Mouse (Mus musculus): Measurements from ENCODE around the gene Ms4a13.
"Not testable (repeated sequence)": the region's sequence is repeated elsewhere in the genome, so short reads cannot be mapped to it uniquely, and the experiment has no call there.

Gene Ms4a13

DNA sequence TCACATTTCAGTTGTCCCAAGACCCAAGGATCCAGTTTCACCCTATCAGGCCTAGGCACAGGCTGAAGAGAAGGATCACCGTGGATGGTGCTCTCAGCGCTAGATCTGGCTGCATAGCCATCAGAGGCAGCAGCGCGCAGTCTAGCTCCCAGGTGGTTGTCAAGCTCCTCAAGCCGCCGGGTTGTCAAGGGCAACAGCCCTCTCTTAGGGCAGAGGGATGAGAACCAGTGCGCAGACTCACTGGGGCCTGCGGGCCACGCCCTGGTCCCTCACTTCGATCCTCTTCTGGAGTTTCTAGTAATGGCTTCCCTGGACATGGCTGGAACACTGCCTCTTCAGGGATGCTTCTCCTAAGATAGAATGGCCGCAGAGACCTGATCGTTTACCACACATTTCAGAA is at the start of gene Ms4a13:
Ms4a13 (minus strand) TSS at position 192 of the 400 bp plus-strand sequence.
- no peak for DNase-seq (ENCODE audit: low spot score)

DNA sequence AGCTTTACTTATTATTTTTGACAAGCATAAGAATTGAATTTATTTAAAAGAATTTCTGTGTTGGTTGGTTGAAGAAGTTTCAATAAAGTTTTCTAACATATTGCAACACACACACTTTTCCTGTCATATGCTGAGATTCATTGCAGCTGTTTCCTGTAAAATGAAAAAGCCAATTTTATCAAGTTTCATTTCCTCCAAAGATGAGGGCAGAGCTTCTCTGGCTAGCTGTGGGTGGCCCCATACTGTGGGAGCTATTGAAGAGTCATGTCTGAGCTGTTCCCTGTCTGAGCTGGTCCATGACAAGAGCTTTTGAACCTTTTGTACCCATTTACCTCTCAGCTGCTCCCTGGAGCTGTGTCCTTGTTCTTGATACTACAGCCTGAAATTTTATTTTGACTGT is 47.7 kb upstream of the Ms4a13 start:
- DNase-seq (ENCODE audit: low spot score), result peak; percentile 30

DNA sequence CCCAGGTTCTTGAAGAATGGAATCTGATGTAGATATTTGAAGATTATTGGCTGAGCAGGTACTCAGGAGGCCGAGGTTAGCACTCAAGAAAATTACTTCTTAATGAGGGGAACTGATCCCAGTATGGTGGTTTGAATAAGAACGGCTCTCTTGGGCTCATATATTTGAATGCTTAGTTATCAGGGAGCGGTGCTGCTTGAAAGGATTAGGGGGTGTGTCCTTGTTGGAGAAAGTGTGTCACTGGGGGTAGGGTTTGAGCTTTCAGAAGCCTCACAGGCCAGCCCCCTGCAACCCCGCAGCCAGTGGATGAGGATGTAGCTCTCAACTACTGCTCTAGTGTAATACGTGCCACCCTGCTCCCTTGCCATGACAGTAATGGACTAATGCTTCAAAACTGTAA is 46.0 kb upstream of the Ms4a13 start:
- DNase-seq (ENCODE audit: low spot score), result no peak

DNA sequence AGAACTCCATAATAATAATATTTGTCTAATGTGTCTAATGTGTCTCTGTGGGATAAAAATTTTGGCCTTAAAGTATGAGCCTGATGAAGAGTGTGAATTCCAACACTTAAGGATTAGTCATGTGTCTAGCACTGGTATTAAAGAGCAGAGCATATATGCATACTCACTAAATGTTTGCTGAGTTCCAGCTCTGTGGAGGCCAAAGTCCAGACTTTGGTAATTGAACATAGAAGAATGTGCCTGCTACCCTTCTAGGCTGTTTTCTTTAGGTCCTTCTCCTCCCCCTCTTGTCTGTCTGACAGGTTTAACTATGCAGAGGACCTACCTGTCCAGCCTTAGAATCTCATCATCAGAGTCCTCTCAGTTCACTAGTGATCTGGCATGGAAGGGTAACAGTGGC is 39.3 kb upstream of the Ms4a13 start:
- no peak for DNase-seq (ENCODE audit: low spot score)

DNA sequence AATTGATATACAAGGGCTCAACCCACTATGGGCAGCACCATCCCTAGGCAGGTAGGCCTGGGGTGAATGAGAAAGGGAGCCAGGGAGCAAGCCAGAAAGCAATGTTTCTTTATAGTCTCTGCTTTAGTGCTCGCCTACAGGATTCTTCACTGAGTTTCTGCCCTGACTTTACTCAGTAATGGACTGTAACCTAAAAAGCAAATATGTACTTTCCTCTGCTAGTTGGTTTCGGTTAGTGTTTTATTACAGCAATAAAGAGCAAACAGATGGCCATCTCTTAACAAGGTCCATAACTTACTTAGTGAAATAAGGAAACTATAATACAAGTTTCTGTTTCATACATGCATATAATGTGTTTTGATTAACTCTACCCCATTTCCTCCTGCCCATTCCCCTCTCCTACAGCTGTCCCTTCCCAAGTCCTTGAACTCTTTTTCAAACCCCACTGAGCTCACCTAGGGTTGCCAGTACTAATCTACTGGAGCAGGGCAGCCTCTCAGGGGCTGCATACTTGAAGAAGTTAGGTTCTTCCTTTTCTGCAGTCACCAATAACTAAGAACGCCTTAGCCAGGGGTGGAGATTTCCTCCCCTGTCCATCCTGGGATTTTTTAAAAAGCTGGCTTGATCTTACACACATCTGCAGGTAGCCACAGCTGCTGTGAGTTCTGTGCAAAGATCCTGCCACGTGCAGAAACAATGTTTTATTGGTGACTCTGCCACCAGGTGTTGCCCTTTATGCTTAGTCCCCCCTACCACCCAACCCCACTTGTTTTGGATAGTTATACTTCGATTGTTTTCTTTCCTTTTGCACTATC is 38.6 kb upstream of the Ms4a13 start:
- DNase-seq (ENCODE audit: low spot score), result no peak

DNA sequence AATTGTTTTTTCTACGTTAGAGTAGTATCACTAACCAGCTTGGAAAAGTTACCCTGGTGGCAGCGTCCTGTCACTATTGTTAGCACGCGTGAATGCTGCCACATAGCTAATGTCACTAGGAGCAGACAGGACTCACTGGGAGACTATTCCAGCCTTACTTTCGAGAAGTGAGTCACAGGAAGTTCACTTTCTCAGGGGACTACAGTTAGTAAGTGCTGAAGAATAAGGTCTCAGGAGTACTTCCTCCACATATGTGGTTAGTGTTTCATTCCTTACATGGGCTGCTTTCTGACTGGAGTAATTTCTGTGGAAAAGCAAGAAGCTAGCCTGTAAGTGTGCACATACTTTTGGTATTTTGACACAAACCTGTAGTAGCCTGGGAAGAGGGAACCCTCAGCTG is 37.7 kb upstream of the Ms4a13 start:
- no peak for DNase-seq (ENCODE audit: low spot score)

DNA sequence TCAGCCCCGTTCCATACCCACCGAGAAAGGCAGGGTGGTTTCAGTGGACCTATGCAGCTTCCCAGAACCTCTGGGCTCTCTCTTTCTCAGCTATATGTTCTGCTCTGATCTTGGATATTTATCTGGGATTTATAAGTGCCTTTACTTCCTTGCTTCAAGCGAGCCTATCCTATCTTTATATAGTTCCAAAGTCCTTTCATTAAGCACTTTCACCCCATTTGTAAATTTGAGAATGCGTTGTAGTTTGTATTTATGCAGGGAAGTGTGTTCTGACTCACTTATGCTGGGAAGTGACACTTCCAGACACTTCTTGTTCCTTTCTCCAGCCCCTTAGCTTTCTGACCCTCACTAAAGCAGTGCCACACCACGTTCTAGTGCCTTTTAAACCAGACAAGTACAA is 35.8 kb upstream of the Ms4a13 start, which contains the start of gene Ms4a12:
Ms4a12 (minus strand) TSS at position 101 of the 400 bp plus-strand sequence.
- DNase-seq (ENCODE audit: low spot score), result no peak

DNA sequence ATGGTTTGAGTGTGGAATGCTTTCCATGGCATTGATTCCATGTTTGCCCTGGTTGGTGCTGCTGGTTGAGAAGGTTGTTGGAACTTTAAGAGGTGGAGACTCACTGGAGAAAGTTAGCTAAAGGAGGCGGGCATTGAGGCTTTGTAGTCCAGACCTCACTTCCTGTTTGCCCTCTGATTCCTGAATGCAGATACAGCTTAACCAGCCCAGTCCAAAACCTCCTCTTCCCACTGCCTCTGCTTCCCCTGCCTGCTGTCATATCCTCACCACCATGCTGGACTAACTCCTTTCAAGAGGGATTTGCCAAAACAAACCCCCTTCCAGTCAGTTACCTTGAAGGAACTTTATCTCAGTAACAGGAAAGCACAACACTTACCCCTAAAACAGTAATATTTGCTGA is 4.0 kb downstream of the Ms4a13 start:
- DNase-seq (ENCODE audit: low spot score), result no peak

DNA sequence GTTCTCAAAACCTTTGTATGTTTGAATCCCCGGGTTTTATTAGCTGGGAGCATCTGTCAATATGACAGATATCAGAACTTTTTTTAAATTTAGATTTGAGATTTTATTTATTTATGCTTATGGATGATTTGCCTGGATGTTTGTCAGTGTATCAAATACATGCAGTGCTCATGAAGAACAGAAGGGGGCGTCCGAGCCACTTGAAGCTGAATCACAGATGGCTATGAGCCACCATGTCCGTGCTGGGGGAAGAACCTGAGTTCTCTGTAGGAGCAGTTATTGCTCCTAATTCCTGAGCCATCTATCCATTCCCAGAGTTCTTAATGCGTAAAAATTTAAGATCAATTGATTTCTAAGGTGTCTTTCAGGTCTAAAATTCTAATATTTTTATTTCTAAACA is 12.4 kb downstream of the Ms4a13 start:
- DNase-seq (ENCODE audit: low spot score), result peak; percentile 20

DNA sequence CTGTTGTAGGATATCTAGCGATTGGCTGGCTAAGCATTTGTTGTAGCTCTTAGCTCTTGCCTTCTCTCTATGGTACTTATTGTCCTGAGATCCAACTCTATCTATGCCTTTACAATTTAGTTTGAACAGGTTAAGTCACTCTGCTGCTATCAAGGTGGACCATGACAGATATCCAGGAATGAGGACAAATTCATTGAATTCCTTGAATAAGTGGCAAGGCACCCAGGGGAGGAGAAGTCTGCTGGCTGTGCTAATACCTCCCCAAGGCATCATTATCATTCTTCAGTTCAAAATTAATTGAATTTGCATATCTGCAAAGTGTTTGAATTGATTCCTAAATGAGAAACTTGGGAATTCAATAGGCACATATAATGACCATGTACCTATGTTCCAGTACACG is 19.1 kb downstream of the Ms4a13 start:
- no peak for DNase-seq (ENCODE audit: low spot score)

DNA sequence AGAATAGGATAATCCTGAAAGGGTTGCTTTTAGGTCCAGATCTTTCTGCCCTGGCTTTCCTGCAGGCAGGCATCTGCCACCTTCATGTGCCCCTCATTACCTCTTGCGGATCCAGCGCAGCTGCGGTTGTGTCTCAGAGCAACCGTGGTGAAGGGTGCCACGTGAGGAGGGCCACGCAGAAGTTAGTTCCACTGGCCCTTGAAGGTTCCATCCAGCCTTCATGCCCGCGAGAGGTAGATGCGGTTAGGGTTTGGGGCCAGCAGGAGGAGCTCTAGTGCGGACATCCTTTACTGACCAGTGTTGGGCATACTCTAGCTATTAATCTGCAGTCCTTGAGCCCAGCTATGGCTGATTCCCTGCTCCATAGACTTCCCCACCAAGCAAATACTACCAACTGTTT is 31.4 kb downstream of the Ms4a13 start, which contains the start of gene 1700025F22Rik:
1700025F22Rik (minus strand) TSS at position 149 of the 400 bp plus-strand sequence.
- DNase-seq (ENCODE audit: low spot score), result peak; percentile 14

DNA sequence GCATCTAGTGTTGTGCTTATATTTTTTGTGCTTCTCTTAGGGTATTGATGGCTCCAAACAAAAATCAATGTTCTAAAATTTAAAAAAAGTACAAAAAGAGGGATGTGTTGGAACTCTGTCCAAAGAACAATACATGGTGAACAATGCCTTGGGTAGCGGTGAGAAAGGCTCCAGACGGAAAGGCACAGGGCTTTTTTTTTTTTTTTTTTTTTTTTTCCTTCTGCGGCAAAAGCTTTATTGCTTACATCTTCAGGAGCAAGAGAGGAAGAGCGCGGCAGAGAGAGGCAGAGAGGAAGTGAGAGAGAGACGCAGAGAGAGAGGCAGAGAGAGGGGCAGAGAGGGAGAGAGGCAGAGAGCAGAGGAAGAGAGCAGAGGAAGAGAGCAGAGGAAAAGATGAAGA is 38.6 kb downstream of the Ms4a13 start:
- DNase-seq (ENCODE audit: low spot score), result not testable (repeated sequence)

DNA sequence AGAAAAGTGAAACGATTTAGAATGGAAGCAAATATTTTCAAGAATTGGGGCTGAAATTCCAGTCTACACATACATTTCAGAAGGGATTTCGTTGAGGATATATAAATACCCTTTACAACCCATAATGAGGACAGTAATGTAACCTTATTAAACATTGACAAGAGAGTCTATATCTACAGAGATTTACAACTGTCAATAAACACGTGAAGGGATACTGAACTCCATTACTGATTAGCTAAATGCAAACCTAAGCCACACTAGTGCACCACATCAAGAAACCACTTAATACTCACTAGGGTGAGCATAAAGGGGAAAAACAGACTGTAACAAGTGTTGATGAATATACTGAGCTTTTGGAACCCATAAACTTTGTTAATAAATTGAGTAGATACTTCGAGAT is 61.2 kb downstream of the Ms4a13 start:
- DNase-seq (ENCODE audit: low spot score), result no peak

DNA sequence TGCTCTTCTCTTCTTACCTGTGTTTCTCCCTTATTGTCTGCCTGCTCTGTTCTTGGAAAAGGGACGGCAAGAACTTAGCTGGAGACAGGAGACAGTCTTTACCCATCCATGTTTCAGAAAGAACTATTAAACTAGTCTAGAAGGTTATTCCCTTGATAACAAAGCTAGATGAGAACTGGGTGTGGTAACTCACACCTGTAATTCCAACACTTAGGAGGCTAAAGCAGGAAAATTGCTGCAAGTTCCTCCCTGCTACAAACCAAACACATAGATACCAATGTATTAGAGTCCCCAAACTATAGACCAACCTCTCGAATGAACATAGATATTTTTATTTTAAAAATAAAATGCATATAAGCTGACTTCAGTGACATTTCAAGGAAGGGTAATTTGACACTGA is 61.7 kb downstream of the Ms4a13 start:
- no peak for DNase-seq (ENCODE audit: low spot score)

DNA sequence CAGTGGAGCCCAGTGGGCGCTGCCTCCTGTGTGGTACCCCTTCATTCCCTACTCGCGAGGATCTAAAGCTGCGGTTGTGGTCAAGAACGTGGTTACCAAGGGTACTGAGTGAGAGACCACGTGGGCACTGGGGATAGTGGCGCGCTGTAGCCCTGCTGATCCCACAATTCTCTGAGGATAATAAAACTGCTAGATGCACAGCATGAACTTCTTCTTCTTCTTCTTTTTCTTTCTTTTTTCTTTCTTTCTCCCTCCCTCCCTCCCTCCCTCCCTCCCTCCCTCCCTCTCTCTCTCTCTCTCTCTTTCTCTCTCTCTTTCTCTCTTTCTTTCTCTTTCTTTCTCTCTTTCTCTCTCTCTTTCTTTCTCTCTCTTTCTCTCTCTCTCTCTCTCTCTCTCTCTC is 65.8 kb downstream of the Ms4a13 start, which contains the start of gene 1700017D01Rik:
1700017D01Rik (minus strand) TSS at position 101 of the 400 bp plus-strand sequence.
- DNase-seq (ENCODE audit: low spot score), result not testable (repeated sequence)

DNA sequence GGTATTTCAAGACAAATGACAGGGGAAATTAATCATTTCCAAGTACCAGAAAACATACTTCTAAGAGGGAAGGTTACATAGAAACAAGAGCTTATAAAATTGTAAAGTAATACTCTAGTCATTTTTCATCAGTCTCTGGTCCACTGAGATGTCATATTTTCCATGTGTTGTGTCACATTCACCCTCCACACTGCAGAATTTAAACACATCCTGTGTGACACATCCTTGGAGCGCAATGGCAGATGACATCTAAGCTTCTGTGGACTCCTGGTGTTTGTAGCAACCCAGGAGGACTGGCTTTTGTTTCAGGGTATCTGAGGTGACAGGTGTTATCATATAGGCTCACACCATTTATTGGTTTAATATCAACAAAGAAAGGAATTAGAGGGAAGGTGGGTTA is 66.8 kb downstream of the Ms4a13 start:
- no peak for DNase-seq (ENCODE audit: low spot score)

DNA sequence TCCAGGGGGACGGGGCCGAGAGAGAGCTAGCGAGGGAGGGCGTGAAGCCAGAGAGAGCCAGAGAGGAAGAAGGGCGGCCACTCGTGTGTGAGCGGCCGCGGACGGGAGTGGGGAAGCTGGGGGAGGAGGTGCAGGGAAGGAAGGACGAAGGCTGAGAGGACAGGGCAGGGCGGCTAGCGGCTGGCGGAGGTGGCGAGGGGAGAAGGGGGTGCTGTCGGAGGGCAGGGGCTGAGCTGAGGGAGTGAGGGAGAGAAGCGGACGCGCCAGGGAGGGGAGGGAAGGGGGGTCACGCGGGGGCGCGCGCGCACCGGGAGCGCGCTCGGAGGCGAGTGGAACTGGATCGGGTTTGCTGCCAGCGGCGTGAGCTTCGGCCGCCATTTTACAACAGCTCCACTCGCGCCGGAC is 75.5 kb downstream of the Ms4a13 start:
- DNase-seq (ENCODE audit: low spot score), result not testable (repeated sequence)
